Mouse (Mus musculus): Measurements from ENCODE around the gene Adar. TPM values are rescaled to one million over a fixed set of nuclear protein-coding genes. Genes with fewer than 3 reads are reported as not detected.

Gene Adar
- polyA plus RNA-seq, 1 experiment: 31.2 TPM

- Histone ChIP-seq H3K4me1 (ENCODE audit: control insufficient read depth, insufficient read depth, low read length) (no peaks in the 10 kb centered on the region; the same call in 1 of the 2 replicates), H3K4me3 (replicated peaks; ENCODE audit: extremely low read depth, low read depth, low read length) (no peak overlapping the region)
- WGBS: 16% methylated on average over 4 of the region's 4 CpGs
- TF ChIP-seq POLR2A (IDR thresholded peaks at IDR 0.05; ENCODE audit: borderline replicate concordance, extremely low read depth, low read depth, low read length) (no peak), CTCF (IDR thresholded peaks at IDR 0.05; ENCODE audit: insufficient read depth, low read length) (peak; percentile 53; the same call in 1 of the 2 replicates)
- DNase-seq: peak; percentile 23
These were observed 12.2 kb downstream of the Adar start for GRCm38 (mm10) chr3:89727028-89727427.

- Histone ChIP-seq H3K4me1 (ENCODE audit: control insufficient read depth, insufficient read depth, low read length) (no peaks in the 10 kb centered on the region; the same call in 1 of the 2 replicates), H3K4me3 (replicated peaks; ENCODE audit: extremely low read depth, low read depth, low read length) (no peak overlapping the region)
- TF ChIP-seq POLR2A (IDR thresholded peaks at IDR 0.05; ENCODE audit: borderline replicate concordance, extremely low read depth, low read depth, low read length): no peak
- TF ChIP-seq CTCF (IDR thresholded peaks at IDR 0.05; ENCODE audit: insufficient read depth, low read length): no peak
- WGBS: 58% methylated on average over 2 of the region's 2 CpGs
- no peak for DNase-seq
These were observed 14.0 kb downstream of the Adar start for GRCm38 (mm10) chr3:89728848-89729247.

- TF ChIP-seq POLR2A (IDR thresholded peaks at IDR 0.05; ENCODE audit: borderline replicate concordance, extremely low read depth, low read depth, low read length) (peak; percentile 89; the same call in 1 of the 2 replicates), CTCF (IDR thresholded peaks at IDR 0.05; ENCODE audit: insufficient read depth, low read length) (no peak)
- peak; percentile 88 for DNase-seq
- Histone ChIP-seq H3K4me1 (ENCODE audit: control insufficient read depth, insufficient read depth, low read length) (no peaks in the 10 kb centered on the region; the same call in 1 of the 2 replicates), H3K4me3 (replicated peaks; ENCODE audit: extremely low read depth, low read depth, low read length) (peak overlapping the region; percentile 94)
- under 1% methylated on average over 32 of the region's 32 CpGs for WGBS
These were observed 15.8 kb downstream of the Adar start for GRCm38 (mm10) chr3:89730350-89731331.

GRCm38 (mm10) chr3:89732091-89732490 is 17.3 kb downstream of the Adar start:
- 67% methylated on average over 4 of the region's 4 CpGs for WGBS
- Histone ChIP-seq H3K4me3 (replicated peaks; ENCODE audit: extremely low read depth, low read depth, low read length) (no peak overlapping the region), H3K4me1 (ENCODE audit: control insufficient read depth, insufficient read depth, low read length) (no peaks in the 10 kb centered on the region; the same call in 1 of the 2 replicates)
- TF ChIP-seq CTCF (IDR thresholded peaks at IDR 0.05; ENCODE audit: insufficient read depth, low read length) (no peak), POLR2A (IDR thresholded peaks at IDR 0.05; ENCODE audit: borderline replicate concordance, extremely low read depth, low read depth, low read length) (no peak)
- no peak for DNase-seq

- no peak for TF ChIP-seq CTCF (IDR thresholded peaks at IDR 0.05; ENCODE audit: insufficient read depth, low read length)
- TF ChIP-seq POLR2A (IDR thresholded peaks at IDR 0.05; ENCODE audit: borderline replicate concordance, extremely low read depth, low read depth, low read length): no peak
- H3K4me1 ChIP-seq (ENCODE audit: control insufficient read depth, insufficient read depth, low read length): no peaks in the 10 kb centered on the region
- WGBS: 96% methylated on average over 6 of the region's 6 CpGs
- no peak overlapping the region for H3K4me3 ChIP-seq (replicated peaks; ENCODE audit: extremely low read depth, low read depth, low read length)
- DNase-seq: no peak
These were observed 23.7 kb downstream of the Adar start for GRCm38 (mm10) chr3:89738509-89738908.

GRCm38 (mm10) chr3:89752307-89752706 is 37.5 kb downstream of the Adar start:
- no peak overlapping the region for H3K4me3 ChIP-seq (replicated peaks; ENCODE audit: extremely low read depth, low read depth, low read length)
- WGBS: 14% methylated on average over 1 of the region's 1 CpGs
- TF ChIP-seq CTCF (IDR thresholded peaks at IDR 0.05; ENCODE audit: insufficient read depth, low read length) (no peak), POLR2A (IDR thresholded peaks at IDR 0.05; ENCODE audit: borderline replicate concordance, extremely low read depth, low read depth, low read length) (no peak)

GRCm38 (mm10) chr3:89755283-89755682 is 40.5 kb downstream of the Adar start:
- TF ChIP-seq CTCF (IDR thresholded peaks at IDR 0.05; ENCODE audit: insufficient read depth, low read length) (no peak), POLR2A (IDR thresholded peaks at IDR 0.05; ENCODE audit: borderline replicate concordance, extremely low read depth, low read depth, low read length) (no peak)
- no peaks in the 10 kb centered on the region for H3K4me1 ChIP-seq (ENCODE audit: control insufficient read depth, insufficient read depth, low read length)
- no peak overlapping the region for H3K4me3 ChIP-seq (replicated peaks; ENCODE audit: extremely low read depth, low read depth, low read length)
- WGBS: 67% methylated on average over 6 of the region's 6 CpGs
- DNase-seq: no peak

More at GRCm38 (mm10) chr3:89752307-89752706, 37.5 kb downstream of the Adar start:
- DNase-seq: no peak
- H3K4me1 ChIP-seq (ENCODE audit: control insufficient read depth, insufficient read depth, low read length): no peaks in the 10 kb centered on the region

GRCm38 (mm10) chr3:89757851-89758250 is 43.0 kb downstream of the Adar start:
- Histone ChIP-seq H3K4me3 (replicated peaks; ENCODE audit: extremely low read depth, low read depth, low read length) (no peak overlapping the region), H3K4me1 (ENCODE audit: control insufficient read depth, insufficient read depth, low read length) (no peaks in the 10 kb centered on the region)
- TF ChIP-seq POLR2A (IDR thresholded peaks at IDR 0.05; ENCODE audit: borderline replicate concordance, extremely low read depth, low read depth, low read length): no peak
- no peak for TF ChIP-seq CTCF (IDR thresholded peaks at IDR 0.05; ENCODE audit: insufficient read depth, low read length)
- WGBS: 76% methylated on average over 2 of the region's 2 CpGs
- no peak for DNase-seq

- Histone ChIP-seq H3K4me1 (ENCODE audit: control insufficient read depth, insufficient read depth, low read length) (no peaks in the 10 kb centered on the region), H3K4me3 (replicated peaks; ENCODE audit: extremely low read depth, low read depth, low read length) (no peak overlapping the region)
- WGBS: 59% methylated on average over 3 of the region's 3 CpGs
- DNase-seq: no peak
- TF ChIP-seq CTCF (IDR thresholded peaks at IDR 0.05; ENCODE audit: insufficient read depth, low read length): no peak
- TF ChIP-seq POLR2A (IDR thresholded peaks at IDR 0.05; ENCODE audit: borderline replicate concordance, extremely low read depth, low read depth, low read length): no peak
These were observed 45.0 kb downstream of the Adar start for GRCm38 (mm10) chr3:89759786-89760185.
